Mouse (Mus musculus): Measurements from ENCODE around the gene Armc2. TPM values are rescaled to one million over a fixed set of nuclear protein-coding genes. Genes with fewer than 3 reads are reported as not detected.

Armc2 gene
- total RNA-seq, 2 experiments from 2014 or later, result 1.2 to 1.6 TPM

- DNase-seq, result no peak
Measured at GRCm38 (mm10) chr10:42014086-42014485, 4.2 kb downstream of the Armc2 start.

DNA sequence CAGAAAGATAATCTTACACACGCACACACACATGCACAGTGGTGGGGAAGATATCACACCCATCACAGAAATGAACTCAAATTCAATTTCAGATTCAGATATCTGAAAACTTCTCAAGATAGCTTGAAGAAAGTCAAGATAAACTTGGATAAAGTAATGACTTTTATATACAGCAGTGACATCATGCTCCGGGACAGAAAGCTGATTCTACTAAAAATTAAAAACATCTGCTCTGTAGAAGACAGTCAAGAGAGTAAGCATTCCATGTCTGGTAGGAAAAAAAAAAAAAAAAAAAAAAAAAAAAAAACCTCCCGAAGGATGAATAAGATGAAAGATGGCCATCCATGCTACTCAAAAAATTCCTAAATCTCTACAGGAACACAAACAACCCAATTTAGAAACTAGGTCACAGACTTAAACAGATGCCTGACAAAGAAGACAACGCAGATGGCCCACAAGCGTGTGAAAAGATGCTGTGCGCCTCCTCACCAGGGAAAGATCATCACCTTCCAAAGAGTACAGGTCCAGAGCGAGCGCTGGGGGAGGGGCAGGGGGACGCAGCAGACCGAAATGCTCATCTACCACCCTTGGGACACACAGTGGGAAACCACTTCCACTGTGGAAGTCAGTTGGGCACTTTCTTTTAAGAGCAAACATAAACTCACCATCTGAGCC, 7.3 kb downstream of the Armc2 start:
- no peak for DNase-seq

GRCm38 (mm10) chr10:42005259-42005658, 13.0 kb downstream of the Armc2 start:
- peak; percentile 66 for DNase-seq

GRCm38 (mm10) chr10:42004690-42005089, 13.6 kb downstream of the Armc2 start:
- no peak for DNase-seq

GRCm38 (mm10) chr10:42004056-42004455, 14.2 kb downstream of the Armc2 start:
- no peak for DNase-seq

DNA sequence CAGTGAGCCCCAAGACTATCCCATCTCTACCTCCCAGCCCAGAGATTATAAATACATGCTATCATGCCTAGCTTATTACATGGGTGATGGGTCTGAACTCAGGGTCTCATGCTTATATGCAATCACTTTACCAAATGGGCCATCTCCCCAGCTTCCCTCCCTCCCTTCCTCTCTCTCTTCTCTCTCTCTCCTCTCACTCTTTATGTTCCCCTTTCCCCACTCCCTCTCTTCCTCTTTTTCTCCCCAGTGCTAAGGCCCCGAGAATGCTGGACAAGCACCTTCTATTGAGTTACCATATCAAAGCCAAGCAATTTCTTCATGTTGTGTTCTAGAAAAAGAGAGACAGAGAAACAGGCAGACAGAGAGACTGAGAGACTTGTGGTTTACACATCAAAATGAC, 14.7 kb downstream of the Armc2 start:
- DNase-seq, result no peak

GRCm38 (mm10) chr10:42002436-42002835, 15.8 kb downstream of the Armc2 start:
- DNase-seq, result no peak

GRCm38 (mm10) chr10:42001260-42001659, 17.0 kb downstream of the Armc2 start:
- no peak for DNase-seq

DNA sequence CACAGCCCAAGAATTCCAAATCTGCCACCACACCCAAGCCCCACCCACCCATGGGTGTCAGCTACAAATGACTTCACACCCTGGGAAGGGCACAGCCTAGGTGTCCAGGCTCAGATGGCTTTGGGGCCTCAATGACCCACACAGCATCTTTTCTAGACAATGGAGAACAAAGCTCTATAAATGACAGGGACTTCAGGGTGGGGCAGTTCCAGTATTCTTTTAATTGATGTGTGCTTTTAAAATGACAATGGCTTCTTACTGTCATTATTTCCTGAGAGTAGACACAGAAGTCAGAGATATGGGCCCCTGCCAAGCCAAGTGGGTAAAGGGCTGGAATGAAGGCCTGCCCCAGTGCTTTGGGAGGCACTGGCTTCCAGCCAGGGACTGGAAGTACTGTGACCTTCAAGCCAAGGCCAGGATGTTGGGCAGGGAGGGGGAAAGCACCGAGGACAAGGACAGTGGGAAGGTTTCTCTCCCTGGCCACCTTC, 20.5 kb downstream of the Armc2 start:
- peak; percentile 82 for DNase-seq

- no peak for DNase-seq
Measured at GRCm38 (mm10) chr10:41996157-41996556, 22.1 kb downstream of the Armc2 start.

DNA sequence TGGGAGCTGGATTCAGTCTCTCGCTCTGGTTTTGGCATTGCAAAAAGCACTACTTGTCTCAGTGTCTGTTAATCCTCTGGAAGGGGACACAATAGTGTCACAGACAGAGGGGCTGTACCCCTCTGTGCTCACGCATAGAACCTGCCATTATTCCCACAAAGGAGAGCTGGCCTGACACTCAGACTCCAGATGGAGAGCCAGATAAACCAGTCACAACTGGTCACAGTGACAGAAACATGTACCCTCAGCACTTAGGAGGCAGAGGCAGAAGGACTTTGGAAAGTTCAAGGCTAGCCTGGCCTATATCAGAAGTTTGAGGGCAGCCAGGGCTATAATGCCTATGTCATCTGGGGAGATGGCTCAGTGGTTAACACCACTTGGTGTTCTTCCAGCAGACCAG, 23.2 kb downstream of the Armc2 start:
- DNase-seq, result no peak

GRCm38 (mm10) chr10:41994578-41994977, 23.7 kb downstream of the Armc2 start:
- DNase-seq, result no peak

GRCm38 (mm10) chr10:41992059-41992440, 26.2 kb downstream of the Armc2 start:
- DNase-seq, result no peak

DNA sequence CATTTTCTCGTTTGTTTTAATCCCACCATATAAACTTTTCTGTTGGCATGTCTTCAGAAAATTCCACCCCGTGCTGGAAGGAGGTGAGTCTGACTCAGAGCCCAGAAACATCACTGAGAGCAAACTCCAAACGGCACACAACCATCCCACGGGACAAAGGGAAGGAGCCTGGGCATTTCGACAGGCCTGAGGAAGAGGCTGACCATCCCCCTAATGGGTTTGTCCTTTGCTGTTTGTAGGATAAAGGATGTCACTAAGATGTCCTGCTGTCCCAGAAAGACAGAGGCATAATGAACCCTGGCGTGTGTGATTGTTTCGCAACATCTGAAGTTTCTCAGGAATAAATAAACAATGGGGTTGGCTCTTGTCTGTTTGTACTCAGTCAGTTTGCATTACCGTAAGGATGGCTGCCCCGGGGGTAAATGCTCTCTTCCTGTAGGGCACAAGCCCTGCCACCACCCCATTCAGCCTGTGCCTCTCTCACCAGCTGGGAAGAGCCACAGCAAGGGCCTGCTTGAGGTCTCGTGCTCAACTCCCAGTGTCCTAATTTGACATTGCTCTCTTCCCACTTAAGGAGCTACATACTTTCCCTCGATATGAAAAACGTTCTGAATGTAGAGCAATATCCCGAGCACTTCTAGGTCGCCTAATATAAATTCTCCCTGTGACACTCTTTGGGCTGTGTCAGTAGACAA, 26.7 kb downstream of the Armc2 start:
- no peak for DNase-seq

- no peak for DNase-seq
Measured at GRCm38 (mm10) chr10:41990896-41991295, 27.3 kb downstream of the Armc2 start.

- DNase-seq, result no peak
Measured at GRCm38 (mm10) chr10:41988930-41989329, 29.3 kb downstream of the Armc2 start.

- DNase-seq, result no peak
Measured at GRCm38 (mm10) chr10:41986126-41986525, 32.1 kb downstream of the Armc2 start.

- no peak for DNase-seq
Measured at GRCm38 (mm10) chr10:41984221-41984620, 34.0 kb downstream of the Armc2 start.

DNA sequence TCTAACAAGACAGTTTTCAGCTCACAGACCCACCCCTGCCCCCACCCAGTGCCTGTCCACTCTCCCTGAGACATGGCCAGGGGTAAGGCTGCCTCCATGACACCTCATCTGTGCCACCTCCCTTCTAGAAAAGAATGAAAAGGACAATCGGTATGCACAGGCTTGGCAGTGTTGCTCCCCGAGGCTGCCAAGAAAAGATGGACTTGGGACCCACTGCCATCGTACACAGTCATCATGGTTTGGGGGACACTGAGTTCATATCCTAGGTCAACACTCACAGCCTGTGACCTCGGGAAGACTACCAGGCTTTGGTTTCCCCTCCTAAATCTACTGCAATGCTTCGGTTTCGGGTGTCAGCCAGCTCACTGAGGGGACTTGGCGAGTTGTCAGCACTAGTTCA, 35.4 kb downstream of the Armc2 start:
- DNase-seq, result peak; percentile 32

DNA sequence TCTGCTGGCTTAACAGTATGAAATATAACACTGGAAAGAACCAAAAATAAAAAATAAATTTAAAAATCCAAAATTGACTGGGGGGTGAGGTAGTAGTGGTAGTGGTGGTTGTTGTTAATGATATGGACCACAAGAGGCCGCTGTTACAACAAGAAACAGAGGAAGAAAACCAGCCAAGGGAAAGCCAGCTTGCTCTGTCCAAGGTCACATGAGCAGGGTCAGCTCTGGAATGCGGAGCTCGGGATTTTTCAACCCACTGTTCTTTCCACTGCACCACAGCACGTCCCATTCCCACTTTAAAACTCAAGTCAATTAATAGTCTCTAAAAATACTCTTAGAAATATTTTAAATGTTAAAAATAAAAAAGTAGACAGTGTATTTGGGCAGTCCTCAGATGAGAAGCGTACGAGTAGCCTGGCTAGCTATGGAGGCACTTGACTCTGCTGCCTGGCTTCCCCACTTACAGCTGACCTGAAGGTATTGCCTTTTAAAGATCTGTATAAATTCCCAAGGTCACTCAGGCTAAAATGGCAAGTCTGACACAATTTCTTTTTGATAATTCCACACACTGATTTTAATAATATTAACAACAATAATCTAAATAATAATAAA, 37.4 kb downstream of the Armc2 start:
- peak; percentile 78 for DNase-seq

DNA sequence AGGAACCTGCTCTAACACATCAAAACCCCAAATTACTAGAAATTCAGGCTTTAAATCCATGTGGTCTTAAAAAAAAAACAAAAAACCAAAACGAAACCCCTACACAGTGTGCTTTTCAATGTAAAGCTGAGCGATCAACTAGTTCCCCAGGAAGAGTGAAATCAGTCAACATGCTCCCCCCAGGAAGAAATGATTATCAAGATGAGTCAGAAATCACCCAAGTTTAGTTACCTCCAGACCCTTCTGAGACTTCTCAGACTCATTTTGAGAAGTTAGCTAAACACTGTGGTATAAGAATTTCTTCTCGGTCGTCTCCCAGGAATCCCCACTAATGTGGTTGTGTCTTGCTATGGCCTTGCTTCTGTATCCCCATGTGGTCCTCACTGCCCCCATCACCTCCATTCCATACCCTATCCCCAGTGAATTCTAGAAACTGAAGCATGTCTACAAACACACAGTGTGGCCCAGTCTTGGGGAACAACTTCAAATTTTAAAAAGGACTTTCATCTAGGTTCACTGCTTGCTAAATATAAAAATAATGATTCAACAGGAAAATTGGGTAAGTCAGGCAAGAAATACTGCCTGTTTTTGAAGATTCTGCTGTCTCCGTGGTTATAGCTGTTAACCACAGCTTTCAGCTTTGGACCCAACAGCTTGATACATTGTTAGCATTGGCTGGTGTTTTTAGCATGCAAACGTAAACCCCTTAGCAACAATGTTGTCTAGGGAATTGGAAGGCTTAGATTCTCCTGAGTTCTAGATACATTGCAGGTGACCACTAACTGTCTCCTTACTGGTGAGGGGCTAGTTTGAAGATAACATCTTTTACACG, 39.6 kb downstream of the Armc2 start:
- no peak for DNase-seq

DNA sequence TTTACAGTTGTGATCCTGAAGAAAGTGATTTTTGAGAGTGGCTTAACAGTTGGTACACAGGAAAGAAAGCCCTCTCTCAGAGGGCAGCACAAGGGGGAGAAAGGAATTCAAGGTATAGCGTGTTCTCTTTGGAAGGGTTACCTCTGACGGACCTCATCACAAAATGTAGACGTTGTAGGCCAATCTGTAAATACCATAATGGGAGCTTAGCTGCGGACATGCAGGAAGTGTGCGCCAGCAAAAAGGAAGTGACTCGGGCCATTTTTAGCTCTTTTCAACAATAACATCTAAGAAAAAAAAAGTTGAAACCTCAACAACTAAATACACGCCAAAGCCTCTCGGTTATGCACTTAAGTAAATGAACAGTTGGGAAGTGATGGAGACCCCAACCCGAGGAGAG, 45.6 kb downstream of the Armc2 start:
- DNase-seq, result no peak
